Mouse (Mus musculus) lung, embryonic 14.5 days (tissue): ENCODE measurements around the gene Eomes. TPM values are rescaled to one million over a fixed set of nuclear protein-coding genes. Genes with fewer than 3 reads are reported as not detected.

Experiments used
- ATAC-seq: fragments of 200-750 bp; cut with Nextera tagmentation; 2 replicates; pipeline ENCODE4 v1.8.0; 2017; ENCODE audit warnings: mild to moderate bottlenecking, moderate TSS enrichment, moderate library complexity; ENCODE audit not compliant: insufficient read depth
- DNase-seq: peaks from one replicate; pipeline ENCODE4 v3.0.0-alpha.2; 2015
- H3K27ac ChIP-seq: fragments of 300-500 bp; sonication (generic); 2 replicates; pipeline ENCODE4 v1.5.1; 2014; ENCODE audit warnings: low read depth, mild to moderate bottlenecking, moderate library complexity
- H3K27me3 ChIP-seq: fragments of 300-500 bp; sonication (generic); 2 replicates; pipeline ENCODE4 v1.6.1; 2014; ENCODE audit warnings: low read length, control low read depth; ENCODE audit not compliant: insufficient read depth
- H3K36me3 ChIP-seq: fragments of 300-500 bp; sonication (generic); 2 replicates; pipeline ENCODE4 v1.6.1; 2014; ENCODE audit warnings: control low read depth; ENCODE audit not compliant: insufficient read depth
- H3K4me1 ChIP-seq: fragments of 300-500 bp; sonication (generic); 2 replicates; pipeline ENCODE4 v1.6.1; 2014; ENCODE audit warnings: antibody characterized with exemption, control low read depth; ENCODE audit not compliant: insufficient read depth
- H3K4me2 ChIP-seq: fragments of 300-500 bp; sonication (generic); 2 replicates; pipeline ENCODE4 v1.6.1; 2014; ENCODE audit warnings: mild to moderate bottlenecking
- H3K4me3 ChIP-seq: fragments of 300-500 bp; sonication (generic); 2 replicates; pipeline ENCODE4 v1.5.1; 2014; ENCODE audit warnings: low read depth, low read length
- H3K9ac ChIP-seq: fragments of 300-500 bp; sonication (generic); 2 replicates; pipeline ENCODE4 v1.6.1; 2014
- H3K9me3 ChIP-seq: fragments of 300-500 bp; sonication (generic); 2 replicates; pipeline ENCODE4 v1.6.1; 2016; ENCODE audit warnings: low read depth, low read length, control low read depth
- CTCF ChIP-seq: IDR thresholded peaks from 2 replicates; pipeline ENCODE4 v1.5.1; 2016; ENCODE audit warnings: antibody characterized with exemption, low read depth
- WGBS: fragments of 180-500 bp; shearing (Covaris S2); extraction: QIAGEN DNeasy Blood & Tissue Kit; methylation state at CpG from one replicate; pipeline ENCODE4 v1.1.7; 2014; 5-methylcytosine and 5-hydroxymethylcytosine counted together
- polyA plus RNA-seq: library from polyadenylated mRNA; unstranded; fragments of >200 nt; fragmentation: Nextera tagmentation; extraction: Ambion mirVana; gene quantifications from 2 replicates; pipeline ENCODE4 v1.2.1, GENCODE M21; 2014

The Eomes gene
- polyA plus RNA-seq, 1 experiment from 2014 or later = not detected

DNA sequence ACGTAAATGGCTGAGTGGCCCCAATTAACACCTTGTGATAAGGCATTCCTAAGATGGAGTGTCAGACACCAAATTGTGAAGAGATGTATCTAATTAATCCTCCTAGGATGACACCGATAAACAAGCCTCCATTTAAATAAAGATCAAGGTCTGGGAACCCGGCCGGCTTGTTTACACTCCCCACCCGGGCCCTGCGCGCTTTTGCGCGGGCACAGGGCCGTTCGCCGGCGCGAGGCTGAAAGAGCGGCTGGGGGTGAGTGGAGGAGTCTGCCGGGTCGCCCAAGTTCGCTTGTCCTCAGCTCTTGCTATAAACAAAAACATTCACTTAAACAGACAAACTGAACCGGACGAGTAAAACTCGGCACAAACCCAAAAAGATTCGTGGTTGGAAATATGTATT, 9.6 kb downstream of the Eomes start:
- under 1% methylated on average over 22 of the region's 22 CpGs for WGBS
- Histone ChIP-seq H3K27me3 (peaks cover 66% of the 10 kb centered on the region), H3K9ac (no peak overlapping the region), H3K4me1 (peaks cover 3% of the 10 kb centered on the region; the same call in 1 of the 2 replicates), H3K9me3 (no peaks in the 10 kb centered on the region), H3K4me2 (peak overlapping the region; percentile 64), H3K4me3 (peak overlapping the region; percentile 29), H3K27ac (no peak overlapping the region), H3K36me3 (no peaks in the 10 kb centered on the region)
- DNase-seq (peak; percentile 39), ATAC-seq (no peak)
- TF ChIP-seq CTCF = no peak

DNA sequence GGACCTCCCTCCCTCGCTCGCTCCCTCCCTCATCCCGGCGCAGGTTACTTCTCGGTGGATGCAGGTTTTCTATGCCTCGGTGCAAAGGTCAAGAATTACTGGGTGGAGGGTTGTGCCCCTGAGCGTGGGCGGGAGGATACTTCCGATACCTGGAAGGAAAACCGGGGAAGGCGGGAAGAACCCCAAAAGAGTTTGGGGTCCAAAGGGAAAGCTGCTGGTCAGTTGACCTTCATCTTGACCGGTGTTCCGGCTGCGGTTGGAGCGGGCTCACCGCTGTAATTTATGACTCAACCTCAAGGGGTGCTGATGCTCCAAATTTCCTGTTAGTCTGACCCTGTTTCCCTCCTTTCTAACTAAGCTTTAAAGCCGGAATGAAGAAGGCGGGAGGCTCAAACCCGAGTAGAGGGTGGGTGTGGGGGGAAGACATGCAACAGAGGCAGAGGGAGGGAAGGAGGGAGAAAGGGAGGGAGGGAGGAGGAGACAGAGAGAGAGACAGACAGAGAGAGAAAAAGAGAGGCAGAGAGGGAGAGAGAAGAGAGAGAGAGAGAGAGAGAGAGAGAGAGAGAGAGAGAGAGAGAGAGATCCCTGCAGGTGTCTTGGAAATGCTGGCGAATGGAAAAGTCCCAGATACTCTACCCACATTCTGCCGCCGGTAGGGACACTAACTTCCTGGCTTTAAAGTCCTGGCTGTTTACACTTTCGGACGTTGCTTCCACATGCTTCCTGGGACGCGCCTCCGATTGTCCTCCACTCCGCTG, 10.3 kb downstream of the Eomes start:
- no peak overlapping the region for H3K9ac ChIP-seq
- peak overlapping the region; percentile 64 for H3K4me2 ChIP-seq
- H3K4me1 ChIP-seq = peaks cover 3% of the 10 kb centered on the region; the same call in 1 of the 2 replicates
- peaks cover 60% of the 10 kb centered on the region for H3K27me3 ChIP-seq
- under 1% methylated on average over 28 of the region's 28 CpGs for WGBS
- no peaks in the 10 kb centered on the region for H3K36me3 ChIP-seq
- TF ChIP-seq CTCF = peak; percentile 52
- no peak overlapping the region for H3K27ac ChIP-seq
- peak overlapping the region; percentile 29 for H3K4me3 ChIP-seq
- H3K9me3 ChIP-seq = no peaks in the 10 kb centered on the region
- no peak for ATAC-seq
- DNase-seq = peak; percentile 76

DNA sequence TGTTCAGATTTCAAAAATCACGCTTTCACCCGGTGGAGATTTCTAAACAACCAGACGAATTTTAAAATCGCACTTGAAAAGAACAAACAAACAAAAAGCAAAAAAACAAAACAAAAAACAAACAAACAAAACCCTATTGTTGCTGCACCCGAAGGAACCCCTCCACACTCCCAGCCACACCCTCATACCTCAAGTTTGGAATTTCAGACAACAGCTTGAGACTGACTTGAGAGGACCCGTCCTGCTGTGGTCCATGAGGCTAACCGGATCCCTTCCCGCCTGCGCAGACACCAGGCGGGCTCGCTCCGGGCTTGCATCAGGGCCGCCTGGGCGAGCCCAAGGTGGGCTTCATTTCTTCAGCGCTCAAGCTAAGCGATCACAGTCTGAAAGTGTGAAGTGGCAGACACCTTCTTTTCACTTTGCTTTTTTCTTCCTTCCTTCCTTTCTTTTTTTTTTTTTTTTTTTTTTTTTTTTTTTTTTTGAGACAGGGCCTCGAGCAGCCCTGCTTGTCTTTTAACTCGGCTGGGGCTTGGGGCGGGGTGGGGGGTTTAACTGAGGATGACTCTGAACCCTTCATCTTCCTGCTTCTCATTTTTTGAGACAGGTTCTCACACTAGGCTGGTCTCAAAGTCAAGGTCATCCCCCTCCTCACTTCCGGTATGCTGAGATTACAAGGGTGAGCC, 11.0 kb downstream of the Eomes start:
- H3K4me2 ChIP-seq = peak overlapping the region; percentile 64
- H3K27ac ChIP-seq = no peak overlapping the region
- peak; percentile 44; the same call in 1 of the 2 replicates for ATAC-seq
- peaks cover 53% of the 10 kb centered on the region for H3K27me3 ChIP-seq
- no peaks in the 10 kb centered on the region for H3K9me3 ChIP-seq
- H3K4me3 ChIP-seq = peak overlapping the region; percentile 29
- WGBS = 2% methylated on average over 20 of the region's 20 CpGs
- no peaks in the 10 kb centered on the region for H3K36me3 ChIP-seq
- peak; percentile 57 for DNase-seq
- H3K9ac ChIP-seq = no peak overlapping the region
- H3K4me1 ChIP-seq = peaks cover 3% of the 10 kb centered on the region; the same call in 1 of the 2 replicates
- no peak for TF ChIP-seq CTCF

DNA sequence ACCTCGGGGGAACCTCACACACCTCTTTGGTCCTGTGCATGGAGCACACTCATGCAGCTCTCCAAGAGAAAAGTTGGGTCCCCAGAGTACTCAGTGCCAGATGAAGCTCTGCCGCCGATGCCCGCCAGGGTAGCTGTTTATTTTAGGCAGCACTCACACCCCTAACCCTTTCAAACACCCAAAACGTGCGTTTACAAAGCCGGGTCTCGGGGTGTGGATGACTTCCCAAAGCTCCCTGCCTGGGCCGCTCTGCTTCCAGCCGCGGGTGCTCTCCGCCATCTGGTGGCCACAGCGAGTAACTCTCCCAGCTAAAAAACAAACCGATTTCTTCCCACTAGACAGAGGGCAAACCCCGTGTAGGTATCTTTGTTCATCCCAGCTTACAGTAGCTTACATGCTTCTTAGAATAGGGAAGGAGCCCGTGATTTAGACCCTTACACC, 11.6 kb downstream of the Eomes start:
- Histone ChIP-seq H3K27ac (no peak overlapping the region), H3K4me1 (peaks cover 3% of the 10 kb centered on the region; the same call in 1 of the 2 replicates), H3K4me2 (peak overlapping the region; percentile 64), H3K27me3 (peaks cover 47% of the 10 kb centered on the region), H3K9me3 (no peaks in the 10 kb centered on the region), H3K4me3 (peak overlapping the region; percentile 16), H3K36me3 (no peaks in the 10 kb centered on the region), H3K9ac (no peak overlapping the region)
- TF ChIP-seq CTCF = peak; percentile 95
- under 1% methylated on average over 16 of the region's 16 CpGs for WGBS
- DNase-seq (peak; percentile 90), ATAC-seq (peak; percentile 80)

DNA sequence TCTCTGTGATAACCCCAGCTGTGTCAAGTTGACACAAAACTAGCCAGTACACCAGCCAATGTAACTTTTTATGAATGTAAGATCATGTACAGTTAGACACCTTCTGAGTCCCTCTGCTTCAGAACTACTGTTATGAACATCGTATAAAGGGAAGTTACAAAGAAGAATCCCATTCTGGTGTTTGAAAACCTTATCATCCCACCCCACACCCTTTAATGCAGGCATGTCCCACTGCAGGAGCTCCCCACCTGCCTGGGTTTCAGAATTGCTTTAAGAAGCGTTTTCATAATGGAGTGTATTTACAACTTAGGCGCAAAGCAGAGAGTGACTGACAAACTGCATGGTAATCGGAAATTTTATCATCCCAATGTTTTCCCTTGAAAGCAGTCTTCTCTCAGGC, 13.2 kb downstream of the Eomes start:
- no peak for TF ChIP-seq CTCF
- Histone ChIP-seq H3K4me2 (no peak overlapping the region), H3K9me3 (no peaks in the 10 kb centered on the region), H3K36me3 (no peaks in the 10 kb centered on the region), H3K4me1 (peaks cover 3% of the 10 kb centered on the region; the same call in 1 of the 2 replicates), H3K27me3 (peaks cover 31% of the 10 kb centered on the region), H3K4me3 (no peak overlapping the region), H3K9ac (no peak overlapping the region), H3K27ac (no peak overlapping the region)
- ATAC-seq (no peak), DNase-seq (no peak)
- 78% methylated on average over 4 of the region's 4 CpGs for WGBS

DNA sequence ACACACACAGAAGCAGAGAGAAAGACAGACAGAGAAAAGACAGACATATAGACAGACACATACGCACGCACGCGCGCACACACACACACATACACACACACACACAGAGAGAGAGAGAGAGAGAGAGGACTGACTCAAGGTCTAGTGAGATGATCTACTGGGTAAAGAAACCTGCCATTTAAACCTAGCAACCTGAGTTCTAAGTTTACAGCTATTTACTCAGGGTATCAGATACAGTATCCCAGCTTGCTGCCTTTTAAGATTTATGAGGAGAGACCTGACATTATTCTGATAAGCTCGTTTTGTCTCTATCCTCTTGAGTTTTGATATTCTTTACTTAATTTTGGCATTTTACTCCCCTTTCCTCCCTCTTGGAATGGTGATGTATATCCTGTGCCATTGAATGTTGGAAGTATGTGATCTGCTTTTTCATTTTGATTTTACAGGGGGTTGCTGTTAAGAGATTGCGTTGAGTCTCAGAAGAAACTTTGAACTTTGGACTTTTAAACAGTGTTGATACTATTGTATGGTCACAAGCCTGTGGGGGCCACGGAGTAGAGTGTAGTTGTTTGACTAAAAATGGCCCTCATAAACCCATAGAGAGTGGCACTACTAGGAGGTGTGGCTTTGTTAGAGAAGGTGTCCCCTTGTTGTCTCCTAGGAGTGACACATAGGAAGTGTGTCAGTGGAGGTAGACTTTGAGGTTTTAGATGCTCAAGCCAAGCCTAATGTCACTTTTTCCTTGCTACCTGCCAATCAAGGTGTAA, 15.1 kb downstream of the Eomes start:
- no peak overlapping the region for H3K27ac ChIP-seq
- DNase-seq (no peak), ATAC-seq (no peak)
- H3K9ac ChIP-seq = no peak overlapping the region
- H3K27me3 ChIP-seq = peaks cover 12% of the 10 kb centered on the region
- no peaks in the 10 kb centered on the region for H3K36me3 ChIP-seq
- H3K4me3 ChIP-seq = no peak overlapping the region
- H3K4me1 ChIP-seq = peaks cover 3% of the 10 kb centered on the region; the same call in 1 of the 2 replicates
- 78% methylated on average over 8 of the region's 8 CpGs for WGBS
- H3K9me3 ChIP-seq = no peaks in the 10 kb centered on the region
- no peak overlapping the region for H3K4me2 ChIP-seq
- TF ChIP-seq CTCF = no peak

DNA sequence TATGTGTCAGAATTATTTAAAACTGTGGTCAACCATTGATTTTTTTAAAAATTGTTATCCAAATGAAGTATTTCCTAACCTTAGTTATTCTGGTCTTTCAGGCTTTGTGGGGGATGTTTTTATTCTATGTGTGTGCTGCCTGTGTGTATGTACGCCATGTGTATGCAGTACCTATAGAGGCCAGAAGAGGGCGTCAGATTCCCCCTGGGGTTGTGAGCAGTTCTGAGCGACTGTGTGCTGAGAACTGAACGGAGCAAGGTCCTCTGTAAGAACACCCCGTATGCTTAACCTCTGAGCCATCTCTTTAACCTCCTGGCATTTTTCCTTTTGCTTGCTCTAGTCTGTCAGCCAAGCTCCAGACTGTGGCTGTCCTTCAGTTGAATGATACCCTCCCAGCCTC, 16.1 kb downstream of the Eomes start:
- no peak overlapping the region for H3K4me2 ChIP-seq
- peaks cover 3% of the 10 kb centered on the region; the same call in 1 of the 2 replicates for H3K27me3 ChIP-seq
- H3K27ac ChIP-seq = no peak overlapping the region
- TF ChIP-seq CTCF = peak; percentile 37
- no peaks in the 10 kb centered on the region for H3K4me1 ChIP-seq
- no peak overlapping the region for H3K9ac ChIP-seq
- no peaks in the 10 kb centered on the region for H3K36me3 ChIP-seq
- WGBS = 90% methylated on average over 5 of the region's 5 CpGs
- no peak overlapping the region for H3K4me3 ChIP-seq
- DNase-seq = no peak
- no peak for ATAC-seq
- H3K9me3 ChIP-seq = no peaks in the 10 kb centered on the region
